Mouse (Mus musculus) layer of hippocampus, postnatal 36 days (tissue): Measurements from ENCODE around the gene Tuba1c. TPM values are rescaled to one million over a fixed set of nuclear protein-coding genes. Genes with fewer than 3 reads are reported as not detected.

Experiments used
- DNase-seq, 2 experiments: peaks; one replicate each; pipeline ENCODE4 v3.0.0; 2022
- total RNA-seq, 2 experiments: library from RNA; stranded (reverse); gene quantifications; 2 replicates each; pipeline ENCODE4 v1.2.3; 2021

Gene Tuba1c
- 10 to 100 TPM; 56.8 to 66.3 TPM for total RNA-seq

- DNase-seq = no peak
Measured at GRCm38 (mm10) chr15:99029619-99030584, at the start of gene Tuba1c. Tuba1c (plus strand) TSS chr15:99029891.

GRCm38 (mm10) chr15:98980012-98980614 is 49.6 kb upstream of the Tuba1c start:
- no peak for DNase-seq

GRCm38 (mm10) chr15:98982100-98982499 is 47.6 kb upstream of the Tuba1c start:
- no peak for DNase-seq

- DNase-seq = no peak
Measured at GRCm38 (mm10) chr15:98983431-98984081, 46.1 kb upstream of the Tuba1c start.

- DNase-seq = no peak
Measured at GRCm38 (mm10) chr15:98984681-98985080, 45.0 kb upstream of the Tuba1c start.

- peak; percentile 76 to 80 for DNase-seq
Measured at GRCm38 (mm10) chr15:98985240-98985981, 44.3 kb upstream of the Tuba1c start.

- no peak for DNase-seq
Measured at GRCm38 (mm10) chr15:98985982-98986715, 43.5 kb upstream of the Tuba1c start.

GRCm38 (mm10) chr15:98987077-98987630 is 42.5 kb upstream of the Tuba1c start:
- DNase-seq = no peak

- DNase-seq = no peak
Measured at GRCm38 (mm10) chr15:98987661-98988181, 42.0 kb upstream of the Tuba1c start.

- no peak for DNase-seq
Measured at GRCm38 (mm10) chr15:98988787-98989186, 40.9 kb upstream of the Tuba1c start.

- DNase-seq = no peak
Measured at GRCm38 (mm10) chr15:98989701-98990430, 39.8 kb upstream of the Tuba1c start.

GRCm38 (mm10) chr15:98990669-98991539 is 38.8 kb upstream of the Tuba1c start:
- DNase-seq = no peak

- DNase-seq = no peak
Measured at GRCm38 (mm10) chr15:98991540-98992050, 38.1 kb upstream of the Tuba1c start.

- peak; percentile 66 to 67 for DNase-seq
Measured at GRCm38 (mm10) chr15:98992086-98992912, 37.4 kb upstream of the Tuba1c start.

- DNase-seq = peak; percentile 93 to 94
Measured at GRCm38 (mm10) chr15:98993093-98993793, 36.4 kb upstream of the Tuba1c start.

- peak; percentile 79 to 83 for DNase-seq
Measured at GRCm38 (mm10) chr15:98993865-98994264, 35.8 kb upstream of the Tuba1c start.

GRCm38 (mm10) chr15:98994957-98995520 is 34.7 kb upstream of the Tuba1c start:
- no peak for DNase-seq
